Mouse (Mus musculus) frontal cortex, adult 2 months (tissue): ENCODE measurements around the gene H2-Eb1. TPM values are rescaled to one million over a fixed set of nuclear protein-coding genes. Genes with fewer than 3 reads are reported as not detected.

Experiments
- DNase-seq, 2 experiments: peaks; one replicate each; pipeline ENCODE4 v3.0.0; 2022; ENCODE audit warnings: low spot score in 1 of 2; ENCODE audit errors: extremely low spot score in 1 of 2
- polyA plus RNA-seq: library from polyadenylated mRNA; depleted of rRNA; stranded (reverse); fragments of >200 nt; gene quantifications from 2 replicates; pipeline ENCODE4 v1.2.3, GENCODE M21; 2012; rRNA removed

Gene H2-Eb1
- polyA plus RNA-seq = 3.2 and 5.1 TPM in 2 replicates

- peak; percentile 89 to 96 for DNase-seq
Observed at GRCm38 (mm10) chr17:34305380-34306030, at the start of gene H2-Eb1. H2-Eb1 (plus strand) TSS chr17:34305867.

GRCm38 (mm10) chr17:34256501-34256900, 49.2 kb upstream of the H2-Eb1 start:
- DNase-seq = no peak

- DNase-seq = peak; percentile 33 to 95
Observed at GRCm38 (mm10) chr17:34257594-34258375, 47.9 kb upstream of the H2-Eb1 start, which contains the start of gene H2-Ab1. H2-Ab1 (plus strand) TSS chr17:34257689.

- no peak for DNase-seq
Observed at GRCm38 (mm10) chr17:34260551-34260950, 45.1 kb upstream of the H2-Eb1 start.

DNA sequence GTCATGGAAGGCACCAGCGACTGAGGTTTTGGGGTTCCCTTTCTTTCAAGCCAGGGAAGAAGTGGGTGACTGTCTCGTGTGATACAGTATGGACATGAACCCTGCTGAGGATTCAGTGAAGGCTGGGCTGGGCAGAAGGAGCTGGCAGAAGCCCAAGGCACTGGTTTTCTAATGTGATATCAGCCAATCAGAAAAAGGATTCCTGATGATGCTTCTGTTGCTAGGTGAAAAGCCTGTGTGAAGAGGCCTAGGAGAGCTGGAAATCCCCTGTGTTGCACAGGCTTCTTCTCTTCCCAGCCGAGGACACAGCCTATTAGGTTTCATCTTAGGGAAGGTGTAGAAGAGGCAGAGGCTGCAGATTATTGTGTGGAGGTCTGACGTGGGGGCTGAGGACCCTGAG, 44.2 kb upstream of the H2-Eb1 start:
- peak; percentile 49 to 94 for DNase-seq

GRCm38 (mm10) chr17:34263068-34263467, 42.6 kb upstream of the H2-Eb1 start:
- DNase-seq = peak; percentile 38 to 86

- no peak for DNase-seq
Observed at GRCm38 (mm10) chr17:34263811-34264371, 41.8 kb upstream of the H2-Eb1 start.

DNA sequence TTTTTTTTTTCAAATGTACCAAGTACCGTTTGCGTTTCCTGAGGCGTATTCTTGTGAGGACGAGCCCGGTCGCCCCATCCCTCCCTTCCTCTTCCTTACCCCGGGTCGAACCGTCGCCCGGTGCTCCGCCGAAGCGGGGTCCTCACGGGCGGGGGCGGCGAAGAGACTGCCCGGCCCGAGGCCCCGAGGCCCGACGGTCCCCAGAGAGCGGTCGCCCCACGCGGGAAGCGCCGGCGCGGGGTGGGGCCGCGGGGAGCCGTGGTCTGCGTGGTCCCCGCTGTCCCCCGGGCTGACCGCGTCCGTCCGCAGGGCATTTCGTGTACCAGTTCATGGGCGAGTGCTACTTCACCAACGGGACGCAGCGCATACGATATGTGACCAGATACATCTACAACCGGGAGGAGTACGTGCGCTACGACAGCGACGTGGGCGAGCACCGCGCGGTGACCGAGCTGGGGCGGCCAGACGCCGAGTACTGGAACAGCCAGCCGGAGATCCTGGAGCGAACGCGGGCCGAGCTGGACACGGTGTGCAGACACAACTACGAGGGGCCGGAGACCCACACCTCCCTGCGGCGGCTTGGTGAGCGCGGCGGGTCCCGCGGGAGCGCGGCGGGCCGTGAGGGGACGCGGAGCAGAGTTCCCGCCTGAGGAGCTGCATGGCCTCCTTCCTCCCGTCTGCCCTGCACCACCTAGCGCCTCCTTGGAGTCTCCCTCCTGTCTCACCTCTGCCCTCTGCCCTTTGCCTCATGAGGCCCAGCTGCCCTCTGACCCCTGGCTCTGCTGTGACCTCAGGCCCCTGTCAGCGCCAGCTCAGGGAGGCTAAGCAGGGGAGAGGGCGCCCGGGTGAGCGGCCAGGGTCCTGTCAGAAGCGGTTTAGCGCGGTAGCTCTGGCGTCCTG, 41.0 kb upstream of the H2-Eb1 start:
- no peak for DNase-seq

- no peak for DNase-seq
Observed at GRCm38 (mm10) chr17:34268262-34268661, 37.4 kb upstream of the H2-Eb1 start.

- DNase-seq = no peak
Observed at GRCm38 (mm10) chr17:34268748-34269147, 36.9 kb upstream of the H2-Eb1 start.

DNA sequence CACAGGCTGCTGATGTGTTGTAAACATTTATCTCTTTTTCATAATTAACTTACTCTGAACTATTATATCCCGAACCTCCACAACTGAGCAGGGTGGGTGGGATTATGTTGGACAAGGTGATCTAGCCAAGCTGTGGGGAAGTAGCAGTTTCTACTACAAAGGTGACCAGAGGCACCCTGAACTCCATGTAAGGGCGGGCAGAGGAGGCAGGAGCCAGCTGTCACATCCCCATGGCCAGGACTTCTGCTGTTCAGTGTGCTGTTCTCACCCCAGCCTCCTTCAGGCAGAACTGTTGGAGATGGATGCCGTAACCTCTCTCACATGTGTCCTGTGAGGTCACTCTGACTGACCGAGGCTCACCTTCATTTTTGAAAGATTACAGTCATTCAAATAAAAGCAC, 35.9 kb upstream of the H2-Eb1 start:
- no peak for DNase-seq

DNA sequence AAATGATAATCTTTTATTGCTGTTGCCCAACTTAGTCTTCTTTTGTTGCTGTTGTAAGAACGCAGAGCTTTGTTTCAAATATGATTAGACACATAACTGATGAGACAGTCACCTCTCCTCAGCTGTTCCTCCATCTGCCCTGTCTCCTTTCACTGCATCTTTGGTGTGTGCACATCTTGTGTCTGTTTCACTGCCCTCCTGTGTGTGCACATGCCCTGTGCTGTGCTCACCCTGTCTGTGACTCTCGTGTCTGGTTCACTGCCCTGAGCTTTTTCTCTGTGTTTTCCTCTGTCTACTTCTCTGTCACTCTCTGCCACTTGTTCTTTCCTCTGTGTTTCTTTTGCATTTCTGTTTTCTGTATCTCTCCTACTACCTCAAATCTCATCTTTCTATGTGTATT, 35.4 kb upstream of the H2-Eb1 start:
- DNase-seq = no peak

- no peak for DNase-seq
Observed at GRCm38 (mm10) chr17:34270940-34271339, 34.7 kb upstream of the H2-Eb1 start.

DNA sequence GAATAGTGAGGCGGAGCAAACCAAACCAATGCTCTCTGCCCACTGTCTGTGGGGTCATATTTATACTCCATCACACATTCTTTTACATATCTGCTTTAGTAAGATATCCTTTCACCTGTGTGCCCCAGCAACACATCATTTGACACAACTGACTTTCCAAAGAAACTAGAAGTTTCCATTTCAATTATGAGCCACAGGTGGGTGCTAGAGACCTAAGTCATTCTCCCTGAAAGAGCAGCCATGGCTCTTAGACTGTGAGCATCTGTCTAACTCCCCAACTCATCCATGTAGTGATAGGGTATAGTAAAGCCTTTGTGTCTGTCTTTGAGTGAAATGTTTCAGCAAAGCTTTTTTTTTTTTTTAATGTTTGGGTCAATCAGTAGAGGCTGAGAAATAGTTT, 33.6 kb upstream of the H2-Eb1 start:
- no peak for DNase-seq

DNA sequence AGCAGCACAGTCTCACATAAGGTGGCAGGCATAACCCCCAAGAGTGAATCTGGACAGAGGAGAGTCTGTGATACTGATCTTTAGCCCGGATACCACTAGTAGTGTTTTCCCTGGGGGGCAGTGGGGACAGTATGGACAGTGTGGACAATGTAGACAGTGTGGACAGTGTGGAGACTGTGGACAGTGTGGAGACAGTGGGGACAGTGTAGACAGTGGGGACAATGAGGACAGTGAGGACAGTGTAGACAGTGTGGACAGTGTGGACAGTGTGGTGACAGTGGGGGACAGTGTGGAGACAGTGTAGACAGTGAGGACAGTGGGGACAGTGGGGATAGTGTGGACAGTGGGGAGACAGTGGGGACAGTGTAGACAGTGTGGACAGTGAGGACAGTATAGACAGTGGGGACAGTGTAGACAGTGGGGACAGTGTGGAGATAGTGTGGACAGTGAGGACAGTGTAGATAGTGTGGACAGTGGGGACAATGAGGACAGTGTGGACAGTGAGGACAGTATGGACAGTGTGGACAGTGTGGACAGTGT, 25.1 kb upstream of the H2-Eb1 start:
- no peak for DNase-seq

DNA sequence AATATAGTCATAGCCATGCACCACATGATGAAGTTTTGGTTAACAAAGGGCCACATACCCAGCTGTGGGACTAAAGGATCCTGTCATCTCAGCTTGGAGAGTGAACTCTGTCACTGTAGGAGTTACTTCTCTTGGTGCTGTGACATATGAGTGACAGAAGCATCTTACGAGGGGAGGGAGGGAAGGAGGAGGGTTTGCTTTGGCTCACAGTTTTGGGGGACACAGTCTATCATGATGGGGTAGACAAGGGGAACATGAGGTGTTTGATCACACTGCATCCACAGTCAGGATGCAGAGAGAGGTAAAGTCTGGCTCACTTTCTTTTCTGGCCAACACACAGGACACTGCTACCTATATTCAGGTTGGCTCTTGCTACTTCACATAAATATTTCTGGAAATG, 23.8 kb upstream of the H2-Eb1 start:
- no peak for DNase-seq

- DNase-seq = no peak
Observed at GRCm38 (mm10) chr17:34285371-34285770, 20.3 kb upstream of the H2-Eb1 start.

- no peak for DNase-seq
Observed at GRCm38 (mm10) chr17:34285848-34286247, 19.8 kb upstream of the H2-Eb1 start.

GRCm38 (mm10) chr17:34286501-34286900, 19.2 kb upstream of the H2-Eb1 start:
- DNase-seq = no peak

- no peak for DNase-seq
Observed at GRCm38 (mm10) chr17:34286999-34287398, 18.7 kb upstream of the H2-Eb1 start.
